8 mouse cellular contexts compared by ENCODE assay signal in the genomic region with DNA sequence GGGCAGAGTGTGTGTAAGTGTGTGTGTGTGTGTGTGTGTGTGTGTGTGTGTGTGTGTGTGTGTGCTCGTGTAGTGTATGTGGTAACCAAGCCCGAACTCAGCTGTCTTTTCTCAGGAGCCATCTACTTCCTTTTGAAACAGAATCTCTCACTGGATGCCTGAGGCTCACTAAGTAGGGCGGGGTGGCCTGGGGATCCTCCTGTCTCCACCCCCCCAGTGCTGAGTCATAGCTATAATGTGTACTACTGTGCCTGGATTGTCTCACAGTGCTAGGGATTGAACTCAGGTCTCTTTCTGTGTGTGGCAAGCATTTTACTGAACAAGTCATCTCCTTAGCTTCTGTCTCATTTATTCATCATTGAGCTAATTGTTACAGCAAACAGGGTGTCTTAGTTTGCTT. TPM values are rescaled to one million over a fixed set of nuclear protein-coding genes. Genes with fewer than 3 reads are reported as not detected.
DNase-seq lines count a peak whose midpoint lies in the region; TF ChIP-seq lines count a peak whose summit lies in the region.
"Had no signal": no experiment of that assay in that cellular context is flagged by ENCODE, and none has a peak within 500 bp of the region (broad histone marks: within the 10 kb centered on the region; RNA-seq: fewer than 3 reads in every experiment).

No protein-coding gene starts in this region.

- no peak overlapping the region for H3ac ChIP-seq in myocyte (ENCODE audit: control insufficient read depth, insufficient read length)

- H3K27me3 ChIP-seq in myocyte (ENCODE audit: control insufficient read depth, insufficient read depth, insufficient read length) = no peaks in the 10 kb centered on the region
- H3K27me3 ChIP-seq: neural tube, embryonic 12.5 days had no signal

- H3K79me2 ChIP-seq in myocyte (ENCODE audit: control insufficient read depth, insufficient read depth) = no peaks in the 10 kb centered on the region

- TF ChIP-seq POLR2A in myocyte (IDR thresholded peaks at IDR 0.05; ENCODE audit: insufficient read length, low read depth) = peak; percentile 11

- no peak overlapping the region for H3K4me3 ChIP-seq in myocyte
- H3K4me3 ChIP-seq: neural tube, embryonic 12.5 days had no signal

- H3K36me3 ChIP-seq in myocyte (ENCODE audit: control insufficient read depth, insufficient read depth) = no peaks in the 10 kb centered on the region
- H3K36me3 ChIP-seq: neural tube, embryonic 12.5 days had no signal

- peak overlapping the region; percentile 57 for H3K4me2 ChIP-seq in myocyte (ENCODE audit: low read depth)
- H3K4me2 ChIP-seq: neural tube, embryonic 12.5 days had no signal

- peak; percentile 23 for DNase-seq in right cerebral cortex, adult 18-20 months
- DNase-seq in right cerebral cortex, postnatal 4 days = no peak
- DNase-seq in c-Kit-positive CD71-positive TER-119-positive erythroid progenitor cells, embryonic 14.5 days (ENCODE audit: low spot score) = peak; percentile 91
- peak; percentile 52 for DNase-seq in heart, postnatal 4 days
- DNase-seq in cerebellum, postnatal 14 days = no peak
- DNase-seq in right cerebral cortex, postnatal 14 days = no peak

TF ChIP-seq in myocyte, 11 proteins besides CTCF, POLR2A, EP300 and RAD21:
- TF ChIP-seq MYOD1 (IDR thresholded peaks at IDR 0.05; ENCODE audit: control insufficient read depth in 1 of 3, insufficient read length in 2 of 3, low read depth in 2 of 3) (peak in 2 of 3 experiments; percentile 24 to 50), TCF3 (IDR thresholded peaks at IDR 0.05; ENCODE audit: insufficient read length, low read depth) (no peak), MYOG (IDR thresholded peaks at IDR 0.05; ENCODE audit: control insufficient read depth in 1 of 3, insufficient read depth in 1 of 3, insufficient read length in 2 of 3, low read depth in 2 of 3) (peak in 1 of 3 experiments; percentile 50)

RNA-seq across cellular contexts. Expression of a gene that starts 12.6 kb away (rescaled TPM):
- under 1 TPM; 0.81 to 0.88 TPM for total RNA-seq in heart, postnatal 4 days (2021)
- polyA plus RNA-seq in myocyte (2012; fragmentation: generic; extraction: Trizol) = not detected

Comparison
In these comparisons a context has a peak if more than half of its experiments do, and no peak if none do; other contexts are left out.
1. DNase-seq: peak in right cerebral cortex, adult 18-20 months (single experiment), c-Kit-positive CD71-positive TER-119-positive erythroid progenitor cells, embryonic 14.5 days (single experiment) and heart, postnatal 4 days (single experiment); none in right cerebral cortex, postnatal 4 days (single experiment), cerebellum, postnatal 14 days (0 of 2) and right cerebral cortex, postnatal 14 days (single experiment).